Mouse (Mus musculus) neural tube, embryonic 13.5 days (tissue): ENCODE results near the gene Tagap1. TPM values are rescaled to one million over a fixed set of nuclear protein-coding genes. Genes with fewer than 3 reads are reported as not detected.

Experiments used
- polyA plus RNA-seq: library from polyadenylated mRNA; unstranded; fragments of >200 nt; fragmentation: Nextera tagmentation; extraction: Ambion mirVana; gene quantifications from 2 replicates; pipeline ENCODE4 v1.2.1, GENCODE M21; 2015

Tagap1 gene
- polyA plus RNA-seq, 1 experiment from 2014 or later, result 50.0 TPM

Other genes starting within 250 kb of the Tagap1 start
- gene Ezr, start 178.4 kb downstream of the Tagap1 start, polyA plus RNA-seq, result 58.5 and 68.3 TPM in 2 replicates
- gene Rsph3b, start 12.5 kb downstream of the Tagap1 start, polyA plus RNA-seq, result 49.8 and 56.1 TPM in 2 replicates
- 95.7 and 102 TPM in 2 replicates for gene Rnaset2b, start 9.5 kb upstream of the Tagap1 start, polyA plus RNA-seq
- 0.47 TPM in 1 of 2 replicates, not detected in the other for gene Gm49721, start 17.7 kb upstream of the Tagap1 start, polyA plus RNA-seq
- gene Gm1604a, start 64.4 kb upstream of the Tagap1 start, polyA plus RNA-seq, result not detected in 2 replicates
- gene Rps6ka2, start 209.0 kb upstream of the Tagap1 start, polyA plus RNA-seq, result 23.5 and 24.2 TPM in 2 replicates